Mouse (Mus musculus): ENCODE measurements around the gene Spcs3. TPM values are rescaled to one million over a fixed set of nuclear protein-coding genes. Genes with fewer than 3 reads are reported as not detected.

Spcs3 gene
- polyA plus RNA-seq (2014; fragmentation: Illumina TruSeq; extraction: RNeasy Lipid Tissue Mini Kit (QIAGEN cat#74804); ENCODE audit: low read depth, low replicate concordance), result 207 TPM

GRCm38 (mm10) chr8:54529382-54530296, at the start of gene Spcs3, which contains the start of gene Asb5:
TSS of gene Spcs3 (minus strand) at chr8:54529998.
TSS of gene Asb5 (plus strand) at chr8:54529580.

Other genes starting within 250 kb of the Spcs3 start
- gene Asb5, start 418 bp downstream of the Spcs3 start, polyA plus RNA-seq (2014; fragmentation: Illumina TruSeq; extraction: RNeasy Lipid Tissue Mini Kit (QIAGEN cat#74804); ENCODE audit: low read depth, low replicate concordance), result 0.73 TPM
- not detected for gene Spata4, start 70.8 kb upstream of the Spcs3 start, polyA plus RNA-seq (2014; fragmentation: Illumina TruSeq; extraction: RNeasy Lipid Tissue Mini Kit (QIAGEN cat#74804); ENCODE audit: low read depth, low replicate concordance)

All from sigmoid colon, adult 10 weeks (tissue).